Mouse (Mus musculus): ENCODE measurements around the gene Usp16. TPM values are rescaled to one million over a fixed set of nuclear protein-coding genes. Genes with fewer than 3 reads are reported as not detected.
"Not testable (repeated sequence)": the region's sequence is repeated elsewhere in the genome, so short reads cannot be mapped to it uniquely, and the experiment has no call there.

Gene Usp16
- total RNA-seq, 2 experiments from 2014 or later, result 23.4 to 32.3 TPM

- intact Hi-C loops (cut with DNase I; ENCODE audit: low total_unique reads), result no loop called here
- DNase-seq, result no peak
These were observed 4.2 kb downstream of the Usp16 start for GRCm38 (mm10) chr16:87458752-87459151.

- intact Hi-C loops (cut with DNase I; ENCODE audit: low total_unique reads), result loop anchor here (10.0 kb wide), 1 partner anchor 46 kb away; no protein-coding TSS in a partner anchor
- DNase-seq, result no peak
These were observed 16.1 kb downstream of the Usp16 start for GRCm38 (mm10) chr16:87470579-87470978.

GRCm38 (mm10) chr16:87484367-87484766 lies 29.9 kb downstream of the Usp16 start:
- intact Hi-C loops (cut with DNase I; ENCODE audit: low total_unique reads), result no loop called here

GRCm38 (mm10) chr16:87486739-87487138 lies 32.2 kb downstream of the Usp16 start:
- no peak for DNase-seq
- intact Hi-C loops (cut with DNase I; ENCODE audit: low total_unique reads), result no loop called here

More at GRCm38 (mm10) chr16:87484367-87484766, 29.9 kb downstream of the Usp16 start:
- DNase-seq, result no peak

- intact Hi-C loops (cut with DNase I; ENCODE audit: low total_unique reads), result no loop called here
- DNase-seq, result no peak
These were observed 34.1 kb downstream of the Usp16 start for GRCm38 (mm10) chr16:87488605-87489004.

- intact Hi-C loops (cut with DNase I; ENCODE audit: low total_unique reads); DNase-seq: not testable (repeated sequence)
These were observed 37.8 kb downstream of the Usp16 start for GRCm38 (mm10) chr16:87492191-87492792.

GRCm38 (mm10) chr16:87494955-87495655 lies 40.6 kb downstream of the Usp16 start:
- no peak for DNase-seq
- intact Hi-C loops (cut with DNase I; ENCODE audit: low total_unique reads), result no loop called here

- DNase-seq, result peak; percentile 97
- intact Hi-C loops (cut with DNase I; ENCODE audit: low total_unique reads), result no loop called here
These were observed 41.4 kb downstream of the Usp16 start, which contains the start of gene Cct8 for GRCm38 (mm10) chr16:87495716-87496447. TSS of gene Cct8 (minus strand) at chr16:87495873.

GRCm38 (mm10) chr16:87496728-87497127 lies 42.2 kb downstream of the Usp16 start:
- intact Hi-C loops (cut with DNase I; ENCODE audit: low total_unique reads), result no loop called here
- DNase-seq, result no peak

- no peak for DNase-seq
- intact Hi-C loops (cut with DNase I; ENCODE audit: low total_unique reads), result no loop called here
These were observed 42.7 kb downstream of the Usp16 start for GRCm38 (mm10) chr16:87497171-87497570.

GRCm38 (mm10) chr16:87499556-87499955 lies 45.1 kb downstream of the Usp16 start:
- no peak for DNase-seq
- intact Hi-C loops (cut with DNase I; ENCODE audit: low total_unique reads), result no loop called here

GRCm38 (mm10) chr16:87501304-87502078 lies 47.0 kb downstream of the Usp16 start:
- intact Hi-C loops (cut with DNase I; ENCODE audit: low total_unique reads), result no loop called here
- no peak for DNase-seq

GRCm38 (mm10) chr16:87511706-87512105 lies 57.2 kb downstream of the Usp16 start:
- no peak for DNase-seq
- intact Hi-C loops (cut with DNase I; ENCODE audit: low total_unique reads), result loop anchor here (5.0 to 10.0 kb wide), 2 partner anchors 63 to 246 kb away; no protein-coding TSS in a partner anchor

- DNase-seq, result no peak
- intact Hi-C loops (cut with DNase I; ENCODE audit: low total_unique reads), result loop anchor here (5.0 to 10.0 kb wide), 2 partner anchors 62 to 245 kb away; no protein-coding TSS in a partner anchor
These were observed 57.8 kb downstream of the Usp16 start for GRCm38 (mm10) chr16:87512331-87512730.

- intact Hi-C loops (cut with DNase I; ENCODE audit: low total_unique reads), result no loop called here
- DNase-seq, result no peak
These were observed 69.7 kb downstream of the Usp16 start for GRCm38 (mm10) chr16:87524228-87524627.

- DNase-seq, result no peak
- intact Hi-C loops (cut with DNase I; ENCODE audit: low total_unique reads), result no loop called here
These were observed 73.2 kb downstream of the Usp16 start for GRCm38 (mm10) chr16:87527553-87528249.

GRCm38 (mm10) chr16:87528755-87529154 lies 74.3 kb downstream of the Usp16 start:
- no peak for DNase-seq
- intact Hi-C loops (cut with DNase I; ENCODE audit: low total_unique reads), result no loop called here
